Mouse (Mus musculus): Measurements from ENCODE around the gene Ide. TPM values are rescaled to one million over a fixed set of nuclear protein-coding genes. Genes with fewer than 3 reads are reported as not detected.
"Not testable (repeated sequence)": the region's sequence is repeated elsewhere in the genome, so short reads cannot be mapped to it uniquely, and the experiment has no call there.

Gene Ide
- polyA plus RNA-seq, 1 experiment from 2014 or later: 47.5 TPM

DNA sequence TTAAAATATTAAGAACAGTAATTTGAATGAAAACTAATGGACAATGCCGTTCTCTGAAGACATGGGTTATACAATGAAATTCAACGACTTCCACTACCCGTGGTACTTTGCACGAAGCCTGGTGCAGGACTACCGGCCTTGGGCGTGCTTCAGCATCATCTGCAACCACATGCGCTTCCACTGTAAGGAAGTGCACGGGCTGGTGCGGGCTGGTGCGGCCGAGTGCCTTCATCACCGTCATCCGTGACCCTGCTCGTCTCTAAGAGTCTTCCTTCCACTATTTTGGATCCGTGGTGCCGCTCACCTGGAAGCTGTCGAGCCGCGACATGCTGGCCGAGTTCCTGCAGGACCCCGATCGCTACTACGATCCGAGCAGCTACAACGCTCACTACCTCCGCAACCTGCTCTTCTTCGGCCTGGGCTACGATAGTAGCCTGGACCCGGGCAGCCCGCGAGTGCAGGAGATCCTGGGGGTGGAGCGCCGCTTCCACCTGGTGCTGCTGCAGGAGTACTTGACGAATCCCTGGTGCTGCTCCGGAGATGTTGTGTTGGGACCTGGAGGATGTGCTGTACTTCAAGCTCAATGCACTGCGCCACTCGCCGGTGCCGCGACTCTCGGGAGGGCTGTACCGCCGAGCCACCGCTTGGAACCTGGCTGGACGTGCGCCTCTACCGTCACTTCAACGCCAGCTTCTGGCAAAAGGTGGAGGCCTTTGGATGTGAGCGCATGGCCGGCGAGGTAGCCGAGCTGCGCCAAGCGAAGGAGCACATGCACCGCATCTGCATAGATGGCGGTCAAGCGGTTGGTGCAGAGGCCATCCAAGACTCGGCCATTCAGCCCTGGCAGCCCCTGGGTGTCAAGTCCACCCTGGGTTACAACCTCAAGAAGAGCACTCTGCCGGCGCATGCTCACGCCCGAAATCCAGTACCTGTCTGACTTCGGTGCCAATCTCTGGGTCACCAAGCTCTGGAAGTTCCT lies 103.8 kb downstream of the Ide start:
- WGBS: 6% methylated on average over 63 of the region's 63 CpGs
- Histone ChIP-seq H3K36me3 (no peaks in the 10 kb centered on the region), H3K9me3 (no peaks in the 10 kb centered on the region), H3K4me1 (peaks cover 9% of the 10 kb centered on the region; the same call in 1 of the 2 replicates), H3K4me2 (peak overlapping the region; percentile 62), H3K9ac (no peak overlapping the region), H3K4me3 (replicated peaks) (peak overlapping the region; percentile 31), H3K27ac (no peak overlapping the region), H3K27me3 (replicated peaks) (peaks cover 17% of the 10 kb centered on the region)
- 0 out of 2 replicates have a peak, but pooled peaks have one; percentile 16 for ATAC-seq (ENCODE audit: insufficient read depth, low FRiP score, low read depth)

DNA sequence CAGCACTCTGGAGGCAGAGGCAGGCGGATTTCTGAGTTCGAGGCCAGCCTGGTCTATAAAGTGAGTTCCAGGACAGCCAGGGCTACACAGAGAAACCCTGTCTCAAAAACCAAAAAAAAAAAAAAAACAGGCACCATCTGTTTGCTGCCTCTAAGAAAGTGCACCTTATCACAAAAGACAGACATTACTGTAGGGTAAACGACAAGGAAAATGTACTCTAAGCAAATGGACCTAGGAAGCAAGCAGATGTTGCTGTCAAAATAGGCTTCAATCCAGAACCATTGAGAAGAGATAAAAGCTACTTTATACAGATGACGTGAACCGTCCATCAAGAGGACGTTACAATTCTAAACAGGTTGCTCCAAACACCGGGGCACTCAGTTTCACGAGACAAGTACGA lies 105.1 kb downstream of the Ide start:
- H3K4me1 ChIP-seq; H3K27ac ChIP-seq; H3K4me2 ChIP-seq; H3K9me3 ChIP-seq; H3K9ac ChIP-seq; H3K4me3 ChIP-seq (replicated peaks); H3K36me3 ChIP-seq: not testable (repeated sequence)
- ATAC-seq (ENCODE audit: insufficient read depth, low FRiP score, low read depth): peak; percentile 69; the same call in 1 of the 2 replicates
- 62% methylated on average over 9 of the region's 9 CpGs for WGBS
- H3K27me3 ChIP-seq (replicated peaks): peaks cover 17% of the 10 kb centered on the region

DNA sequence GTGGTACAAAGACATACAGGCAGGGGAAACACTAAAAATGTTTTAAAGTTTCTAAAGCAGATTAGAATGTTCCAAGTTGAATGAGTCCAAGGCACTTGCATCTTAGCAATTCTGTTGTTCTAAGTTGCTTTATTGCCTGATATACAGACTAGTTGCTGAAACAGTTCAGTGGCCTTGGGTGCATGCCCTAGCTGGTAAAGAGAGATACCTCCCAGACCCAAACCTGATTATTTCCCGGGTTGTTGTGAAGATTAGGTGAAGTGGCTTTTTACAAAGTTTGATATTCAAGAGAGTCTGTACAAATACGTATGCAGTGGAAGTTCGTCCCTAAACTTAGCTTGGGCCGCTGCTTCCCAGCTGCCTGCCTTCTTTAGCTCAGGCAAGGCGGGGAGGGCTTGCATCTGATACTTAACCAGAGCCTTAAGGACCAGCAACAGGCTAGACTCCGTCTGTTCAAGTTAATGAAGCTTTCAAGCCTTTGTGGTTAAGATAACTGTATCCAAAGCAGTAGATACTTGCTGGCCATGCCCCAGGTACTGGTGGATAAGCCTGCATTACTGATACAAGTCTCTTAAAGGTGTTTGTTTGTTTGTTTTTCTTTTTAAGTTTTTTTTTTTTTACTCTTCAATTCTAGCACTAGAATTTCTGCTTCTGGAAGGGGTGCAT lies 112.3 kb downstream of the Ide start:
- Histone ChIP-seq H3K27me3 (replicated peaks) (no peaks in the 10 kb centered on the region), H3K9me3 (no peaks in the 10 kb centered on the region), H3K9ac (no peak overlapping the region), H3K27ac (no peak overlapping the region), H3K4me3 (replicated peaks) (no peak overlapping the region), H3K4me2 (no peak overlapping the region), H3K4me1 (no peaks in the 10 kb centered on the region), H3K36me3 (peaks cover 11% of the 10 kb centered on the region)
- no peak for ATAC-seq (ENCODE audit: insufficient read depth, low FRiP score, low read depth)
- WGBS: 84% methylated on average over 6 of the region's 6 CpGs

Other genes with a start within 250 kb of the Ide start
- gene March5, start 130.3 kb downstream of the Ide start, polyA plus RNA-seq (2015; fragmentation: Nextera tagmentation; extraction: Ambion mirVana): 85.6 and 87.6 TPM in 2 replicates
- gene Cpeb3, start 129.3 kb downstream of the Ide start, polyA plus RNA-seq (2015; fragmentation: Nextera tagmentation; extraction: Ambion mirVana): 1.3 and 1.7 TPM in 2 replicates
- gene Kif11, start 38.6 kb upstream of the Ide start, polyA plus RNA-seq (2015; fragmentation: Nextera tagmentation; extraction: Ambion mirVana): 48.6 and 53.0 TPM in 2 replicates
- 18.2 and 23.9 TPM in 2 replicates for gene Hhex, start 97.0 kb upstream of the Ide start, polyA plus RNA-seq (2015; fragmentation: Nextera tagmentation; extraction: Ambion mirVana)
- 14.9 and 15.5 TPM in 2 replicates for gene Exoc6, start 212.6 kb upstream of the Ide start, polyA plus RNA-seq (2015; fragmentation: Nextera tagmentation; extraction: Ambion mirVana)